Mouse (Mus musculus) cerebellum, postnatal 14 days (tissue): ENCODE measurements around the gene Heatr9.

Source experiments
- DNase-seq, 2 experiments: peaks; one replicate each; pipeline ENCODE4 v3.0.0; 2021; ENCODE audit warnings: mixed read lengths in 2 of 2

Heatr9 gene

GRCm38 (mm10) chr11:83529024-83529423 lies 7.0 kb upstream of the Heatr9 start:
- DNase-seq, result peak in 1 of 2 experiments; percentile 7

GRCm38 (mm10) chr11:83518371-83518770 lies 3.6 kb downstream of the Heatr9 start:
- no peak for DNase-seq

DNA sequence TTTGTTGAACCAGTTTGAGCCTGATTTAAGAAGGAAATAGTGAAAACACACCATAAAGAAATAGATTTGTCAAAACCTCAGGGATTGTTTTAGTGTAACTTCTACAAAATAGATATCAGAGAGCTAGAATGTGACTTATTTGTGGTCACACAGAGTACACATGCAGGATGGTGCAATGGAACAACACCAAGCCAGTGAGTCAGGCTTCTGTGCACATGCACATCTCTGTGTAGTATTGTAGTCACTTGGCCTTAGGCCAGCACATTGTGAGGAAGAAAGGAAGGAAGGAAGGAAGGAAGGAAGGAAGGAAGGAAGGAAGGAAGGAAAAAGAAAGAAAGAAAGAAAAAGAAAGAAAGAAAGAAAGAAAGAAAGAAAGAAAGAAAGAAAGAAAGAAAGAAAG lies 4.8 kb downstream of the Heatr9 start:
- no peak for DNase-seq

GRCm38 (mm10) chr11:83509521-83509920 lies 12.5 kb downstream of the Heatr9 start:
- DNase-seq, result no peak

- DNase-seq, result no peak
Measured at GRCm38 (mm10) chr11:83504308-83504707, 17.7 kb downstream of the Heatr9 start.

- DNase-seq, result no peak
Measured at GRCm38 (mm10) chr11:83495571-83495970, 26.4 kb downstream of the Heatr9 start.

DNA sequence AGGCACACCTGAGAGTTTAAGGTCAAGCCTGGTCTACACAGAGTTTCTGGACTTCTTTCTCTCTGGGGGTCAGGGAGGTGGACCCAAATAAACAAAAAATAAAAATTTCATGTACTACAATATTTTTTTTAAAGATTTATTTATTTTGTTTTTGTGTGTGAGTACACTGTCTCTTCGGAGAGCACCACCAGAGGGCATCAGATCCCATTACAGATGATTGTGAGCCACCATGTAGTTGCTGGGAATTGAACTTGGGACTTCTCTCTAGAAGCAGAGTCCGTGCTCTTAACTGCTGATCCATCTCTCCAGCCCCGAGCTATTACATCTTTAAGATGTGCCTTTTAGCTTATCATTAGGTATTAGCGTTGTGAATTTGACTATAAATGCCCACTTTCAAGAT lies 30.5 kb downstream of the Heatr9 start:
- DNase-seq, result no peak

GRCm38 (mm10) chr11:83473235-83474016 lies 48.5 kb downstream of the Heatr9 start:
- no peak for DNase-seq

DNA sequence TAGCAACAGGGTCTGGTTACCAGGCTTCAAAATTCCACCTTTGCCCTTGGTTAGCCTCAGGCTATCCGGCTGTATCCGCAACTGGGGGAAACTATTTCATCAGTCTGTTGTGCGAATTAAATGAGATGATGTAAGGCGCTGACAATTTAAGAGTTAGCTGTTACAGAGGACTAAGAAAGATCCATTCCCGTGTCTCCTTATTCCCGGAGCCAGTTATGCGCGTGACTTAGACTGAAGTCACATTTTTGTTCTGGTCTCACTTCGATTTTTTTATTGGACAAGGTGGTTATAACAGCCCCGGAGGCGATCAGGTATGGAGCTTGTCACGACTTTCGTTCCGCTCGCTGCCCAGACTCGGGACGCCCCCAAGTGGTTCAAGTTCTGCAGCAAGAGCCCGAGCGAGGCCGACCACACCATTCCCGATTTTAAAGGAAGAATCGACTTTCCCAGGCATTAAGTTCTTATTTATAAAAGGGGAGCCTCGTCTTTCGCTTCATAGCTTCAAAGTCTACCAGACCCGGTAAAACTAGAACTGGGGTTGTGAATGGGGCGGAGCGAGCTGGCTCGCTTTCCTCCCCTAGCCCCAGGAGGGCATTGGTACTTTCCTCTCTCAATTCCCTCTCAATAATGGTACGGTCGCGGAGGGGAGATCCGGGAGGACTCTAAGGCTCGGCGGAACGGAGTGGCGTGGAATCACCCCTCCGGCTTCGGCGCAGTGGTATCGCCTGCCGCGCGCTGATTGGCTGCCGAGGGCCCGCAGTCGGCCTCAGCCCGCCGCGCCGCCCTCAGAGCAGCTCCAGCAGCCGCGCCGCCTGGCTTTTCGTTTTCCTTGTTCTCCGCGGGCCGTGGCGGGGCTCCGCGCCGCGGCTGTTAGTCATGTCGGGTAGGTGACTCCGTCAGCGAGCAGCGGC lies 49.4 kb downstream of the Heatr9 start, which contains the start of gene Taf15:
Gene Taf15 (plus strand): TSS at position 763 of the 911 bp plus-strand sequence.
- peak; percentile 99 for DNase-seq

- DNase-seq, result no peak
Measured at GRCm38 (mm10) chr11:83471766-83472165, 50.2 kb downstream of the Heatr9 start.

DNA sequence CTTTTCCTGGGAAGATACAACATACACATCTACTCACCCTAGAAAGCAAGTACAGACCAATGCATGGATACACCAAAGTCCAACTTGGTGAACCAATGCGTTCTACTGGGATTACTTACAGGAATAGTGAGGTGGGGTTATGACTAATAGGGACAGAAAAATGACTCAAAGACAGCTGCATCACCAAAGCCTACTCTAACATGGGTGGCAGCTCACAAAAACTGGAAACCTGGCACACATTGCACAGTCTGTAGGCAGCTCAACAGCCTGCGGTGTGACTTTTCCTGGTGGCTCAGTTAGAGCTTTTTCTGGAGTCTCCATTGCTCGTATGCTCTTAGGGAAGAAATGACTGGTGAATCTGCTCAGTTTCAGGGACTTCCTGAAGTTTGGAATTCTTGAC lies 53.2 kb downstream of the Heatr9 start:
- no peak for DNase-seq

GRCm38 (mm10) chr11:83467120-83467652 lies 54.8 kb downstream of the Heatr9 start:
- DNase-seq, result peak; percentile 78 to 88

GRCm38 (mm10) chr11:83465976-83466375 lies 56.0 kb downstream of the Heatr9 start:
- DNase-seq, result peak; percentile 95 to 97

DNA sequence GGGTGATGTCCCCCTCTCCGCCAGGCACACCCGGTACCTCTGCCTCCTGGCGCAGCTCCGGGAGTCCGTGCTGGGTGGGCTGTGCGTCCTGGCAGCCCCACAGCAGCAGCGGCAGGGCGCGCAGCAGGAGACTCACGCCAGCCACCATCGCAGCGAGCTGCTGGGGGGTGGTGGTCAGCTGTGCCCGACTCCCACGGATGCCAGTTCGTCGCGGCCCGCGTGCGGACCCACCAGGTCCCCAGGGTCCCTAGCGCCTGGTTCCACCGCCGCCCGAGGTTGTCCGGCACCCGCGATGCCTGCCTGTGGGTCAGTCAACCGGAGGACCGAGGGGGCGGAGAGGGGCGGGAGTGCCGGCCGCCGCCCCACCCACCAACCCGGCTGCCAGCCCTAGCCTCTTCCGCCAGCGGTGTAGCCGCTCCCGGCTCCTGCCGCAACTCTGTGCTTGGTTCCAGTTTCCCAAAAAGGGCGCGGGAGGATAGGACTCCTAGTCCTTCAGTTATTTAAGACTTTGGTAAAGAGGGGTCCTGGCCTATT lies 59.2 kb downstream of the Heatr9 start, which contains the start of gene Mmp28:
Gene Mmp28 (minus strand): TSS at position 361 of the 534 bp plus-strand sequence.
- DNase-seq, result peak; percentile 67 to 69
